Mouse (Mus musculus) testis, adult 2 months (tissue): ENCODE data around the gene Srm. TPM values are rescaled to one million over a fixed set of nuclear protein-coding genes. Genes with fewer than 3 reads are reported as not detected.

Experiments used
- H3K27ac ChIP-seq: fragments of 200-500 bp; 2 replicates; pipeline ENCODE4 v1.5.1; 2012; ENCODE audit warnings: low read depth, low read length; ENCODE audit not compliant: control insufficient read depth, insufficient read depth
- H3K27me3 ChIP-seq: fragments of 200-500 bp; 2 replicates; pipeline ENCODE4 v1.6.1; 2012; ENCODE audit warnings: mild to moderate bottlenecking, low read length, moderate library complexity; ENCODE audit not compliant: control insufficient read depth, insufficient read depth
- H3K36me3 ChIP-seq: fragments of 200-500 bp; 2 replicates; pipeline ENCODE4 v1.6.1; 2012; ENCODE audit warnings: mild to moderate bottlenecking, low read length; ENCODE audit not compliant: control insufficient read depth, insufficient read depth
- H3K4me1 ChIP-seq: fragments of 200-500 bp; 2 replicates; pipeline ENCODE4 v1.6.1; 2012; ENCODE audit warnings: low read length; ENCODE audit not compliant: control insufficient read depth, insufficient read depth
- H3K4me3 ChIP-seq: fragments of 200-500 bp; 2 replicates; pipeline ENCODE4 v1.5.1; 2012; ENCODE audit warnings: low read depth, mild to moderate bottlenecking, low read length, moderate library complexity, mixed read lengths; ENCODE audit not compliant: control insufficient read depth
- CTCF ChIP-seq: fragments of 200-500 bp; IDR thresholded peaks from 2 replicates; pipeline ENCODE4 v1.5.1; 2012; ENCODE audit warnings: low read depth, mild to moderate bottlenecking, inconsistent platforms, low read length, moderate library complexity; ENCODE audit not compliant: control insufficient read depth, insufficient read depth, insufficient replicate concordance
- POLR2A ChIP-seq: fragments of 200-500 bp; IDR thresholded peaks from 2 replicates; pipeline ENCODE4 v1.6.1; 2012; ENCODE audit warnings: low read depth, mild to moderate bottlenecking, inconsistent platforms, low read length, moderate library complexity; ENCODE audit not compliant: control insufficient read depth
- polyA plus RNA-seq: library from polyadenylated mRNA; depleted of rRNA; stranded (reverse); fragments of >200 nt; gene quantifications from 2 replicates; pipeline ENCODE4 v1.2.3, GENCODE M21; 2012

Gene Srm
- polyA plus RNA-seq, 1 experiment: 11.1 TPM

DNA sequence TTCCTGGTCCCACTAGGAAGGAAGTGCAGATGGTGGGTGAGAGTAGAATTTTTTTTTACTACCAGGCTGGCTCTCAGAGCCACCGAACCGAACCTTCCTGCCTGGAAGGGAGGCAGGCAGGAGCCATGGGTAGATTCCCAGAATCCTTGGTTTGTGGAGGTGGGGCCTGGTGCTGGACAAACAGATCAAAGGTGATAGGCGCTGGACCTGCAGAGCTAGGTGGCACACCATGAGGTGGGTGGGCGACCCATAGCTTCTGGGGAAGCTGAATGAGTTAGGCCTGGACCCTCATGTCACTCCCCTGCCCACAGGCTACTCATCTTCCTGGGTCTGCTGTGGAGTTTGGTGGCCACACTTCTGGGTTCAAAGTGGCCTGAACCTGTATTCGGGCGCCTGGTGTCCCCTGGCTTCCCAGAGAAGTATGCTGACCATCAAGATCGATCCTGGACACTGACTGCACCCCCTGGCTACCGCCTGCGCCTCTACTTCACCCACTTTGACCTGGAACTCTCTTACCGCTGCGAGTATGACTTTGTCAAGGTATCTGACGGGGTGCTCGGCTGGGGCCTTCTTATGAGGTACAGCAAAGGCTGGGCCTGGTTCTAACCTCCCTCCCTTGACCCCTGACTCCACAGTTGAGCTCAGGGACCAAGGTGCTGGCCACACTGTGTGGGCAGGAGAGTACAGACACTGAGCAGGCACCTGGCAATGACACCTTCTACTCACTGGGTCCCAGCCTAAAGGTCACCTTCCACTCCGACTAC lies 11.2 kb downstream of the Srm start, which contains the start of gene Masp2:
Gene Masp2 (plus strand): TSS at position 198 of the 764 bp plus-strand sequence.
- Histone ChIP-seq H3K36me3 (no peaks in the 10 kb centered on the region), H3K4me3 (no peak within 1 kb of the TSS), H3K4me1 (no peaks in the 10 kb centered on the region), H3K27me3 (no peaks in the 10 kb centered on the region), H3K27ac (no peak within 1 kb of the TSS)
- TF ChIP-seq CTCF (no peak), POLR2A (no peak)

DNA sequence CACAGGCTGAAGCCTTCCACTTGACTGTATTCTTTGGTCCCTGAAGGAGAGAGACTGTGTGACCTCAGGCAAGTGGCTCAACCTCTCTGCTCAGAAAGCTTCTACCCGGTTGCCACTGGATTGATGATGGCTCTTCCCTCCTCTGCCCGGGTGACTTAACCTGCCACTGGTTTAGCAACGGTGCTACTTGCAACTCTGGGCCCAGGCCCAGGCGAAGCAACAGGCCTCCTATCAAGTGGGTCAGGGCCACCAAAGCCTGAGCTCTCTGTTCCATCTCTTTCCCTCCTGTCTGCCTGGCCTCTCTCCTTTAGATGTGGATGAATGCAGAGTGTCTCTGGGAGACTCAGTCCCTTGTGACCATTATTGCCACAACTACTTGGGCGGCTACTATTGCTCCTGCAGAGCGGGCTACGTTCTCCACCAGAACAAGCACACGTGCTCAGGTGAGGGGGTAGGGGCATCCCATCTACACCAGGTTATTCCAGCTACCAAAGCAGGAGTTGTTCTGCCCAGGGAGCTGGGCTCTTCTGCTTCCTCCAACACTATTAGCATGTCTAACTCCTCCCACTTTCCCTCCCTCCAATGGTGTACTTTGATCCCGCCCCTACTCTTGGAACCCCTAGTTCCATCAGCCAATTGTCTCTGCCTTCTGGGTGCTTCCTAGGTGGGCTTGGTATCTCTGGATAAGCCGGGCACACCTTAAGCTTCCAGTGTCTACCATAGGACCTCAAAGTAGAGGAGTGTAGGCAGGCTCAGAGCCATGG lies 12.3 kb downstream of the Srm start:
- no peaks in the 10 kb centered on the region for H3K4me1 ChIP-seq
- no peaks in the 10 kb centered on the region for H3K27me3 ChIP-seq
- TF ChIP-seq POLR2A (no peak), CTCF (no peak)
- H3K4me3 ChIP-seq: no peak overlapping the region
- no peaks in the 10 kb centered on the region for H3K36me3 ChIP-seq
- H3K27ac ChIP-seq: no peak overlapping the region

DNA sequence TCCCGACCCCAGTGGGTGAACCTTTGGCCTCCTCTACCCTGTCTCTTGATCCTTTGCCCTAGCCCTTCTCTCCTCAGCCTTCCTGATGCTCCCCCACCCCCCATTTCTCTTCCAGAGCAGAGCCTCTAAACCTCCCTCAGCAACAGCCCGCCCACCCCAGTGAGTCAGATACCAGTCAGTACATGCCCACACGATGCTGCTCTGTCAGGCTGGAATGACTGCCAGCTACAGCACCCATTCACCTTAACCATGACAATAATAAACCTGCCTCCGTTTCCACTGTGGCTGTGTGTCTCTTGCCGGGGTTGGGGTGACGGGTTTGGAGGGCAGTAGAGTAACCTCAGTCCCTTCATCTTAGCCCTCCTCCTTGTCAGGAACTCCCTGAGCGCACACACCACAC lies 12.8 kb downstream of the Srm start:
- no peak for TF ChIP-seq POLR2A
- TF ChIP-seq CTCF: no peak
- no peaks in the 10 kb centered on the region for H3K4me1 ChIP-seq
- no peak overlapping the region for H3K27ac ChIP-seq
- no peaks in the 10 kb centered on the region for H3K36me3 ChIP-seq
- H3K27me3 ChIP-seq: no peaks in the 10 kb centered on the region
- no peak overlapping the region for H3K4me3 ChIP-seq

DNA sequence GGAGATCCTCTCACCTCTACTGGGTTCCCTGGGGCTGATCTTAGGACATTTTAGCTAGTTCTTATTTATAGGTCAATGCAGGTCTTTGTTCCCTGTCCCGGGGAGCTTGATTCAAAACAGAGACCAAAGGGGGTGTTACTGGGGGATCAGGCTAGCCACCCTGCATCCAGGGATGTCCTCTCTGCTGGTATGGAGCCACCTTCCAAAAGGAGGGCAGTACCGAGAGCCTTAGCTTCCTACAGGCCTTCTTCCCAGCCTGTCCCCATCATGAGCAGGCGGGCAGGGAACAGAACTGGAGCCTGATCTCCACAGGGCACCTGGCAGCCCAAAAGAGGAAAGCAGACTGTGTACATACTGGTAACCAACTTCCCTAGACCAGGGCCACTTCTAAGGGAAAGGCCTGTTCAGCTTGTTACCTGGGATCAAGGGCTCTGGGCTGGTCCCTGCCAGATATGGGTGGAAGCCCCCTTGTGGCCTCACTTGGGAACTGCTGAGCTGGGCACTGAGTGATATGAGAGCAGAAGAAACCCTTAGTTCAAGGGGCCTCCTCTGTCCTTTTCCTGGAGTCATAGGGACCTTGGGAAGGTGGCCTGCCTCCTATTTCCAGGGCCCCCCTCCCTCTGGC lies 13.3 kb downstream of the Srm start:
- peak; percentile 51; the same call in 1 of the 2 replicates for TF ChIP-seq CTCF
- TF ChIP-seq POLR2A: no peak
- no peaks in the 10 kb centered on the region for H3K4me1 ChIP-seq
- H3K4me3 ChIP-seq: no peak overlapping the region
- no peak overlapping the region for H3K27ac ChIP-seq
- no peaks in the 10 kb centered on the region for H3K36me3 ChIP-seq
- H3K27me3 ChIP-seq: no peaks in the 10 kb centered on the region

DNA sequence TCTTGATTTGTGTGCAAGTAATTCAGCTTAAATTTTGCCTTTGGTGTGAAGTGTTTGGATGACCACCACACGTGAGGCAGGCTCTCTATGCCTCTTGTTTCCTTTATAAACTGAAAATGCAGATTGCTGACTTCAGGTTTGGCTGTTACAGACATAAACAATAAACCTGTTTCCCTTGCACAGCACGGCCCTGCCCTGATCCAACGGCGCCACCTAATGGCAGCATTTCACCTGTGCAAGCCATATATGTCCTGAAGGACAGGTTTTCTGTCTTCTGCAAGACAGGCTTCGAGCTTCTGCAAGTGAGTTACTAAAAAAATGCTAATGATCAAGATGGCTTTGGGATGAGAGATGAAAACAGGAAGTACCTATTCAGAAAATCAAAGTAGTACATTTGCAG lies 16.5 kb downstream of the Srm start:
- peak; percentile 82; the same call in 1 of the 2 replicates for TF ChIP-seq CTCF
- no peak for TF ChIP-seq POLR2A
- Histone ChIP-seq H3K27ac (no peak overlapping the region), H3K27me3 (no peaks in the 10 kb centered on the region), H3K4me1 (no peaks in the 10 kb centered on the region), H3K4me3 (no peak overlapping the region), H3K36me3 (no peaks in the 10 kb centered on the region)

DNA sequence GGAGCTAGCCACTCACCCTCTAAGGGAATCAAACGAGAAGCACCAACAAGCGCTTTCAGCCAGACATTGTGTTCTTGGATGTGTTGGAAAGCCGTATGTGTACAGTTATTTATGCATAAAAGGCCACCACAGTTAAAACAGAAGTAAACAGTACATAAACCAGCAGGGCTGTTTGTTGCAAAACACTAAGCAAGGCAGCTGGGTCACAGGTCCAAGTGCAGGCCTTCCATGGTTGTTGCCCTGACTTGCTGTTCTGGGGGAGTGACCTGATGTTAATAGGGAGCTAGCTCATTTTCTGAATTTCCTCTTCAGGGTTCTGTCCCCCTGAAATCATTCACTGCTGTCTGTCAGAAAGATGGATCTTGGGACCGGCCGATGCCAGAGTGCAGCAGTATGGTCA lies 18.5 kb downstream of the Srm start:
- no peaks in the 10 kb centered on the region for H3K4me1 ChIP-seq
- no peak for TF ChIP-seq POLR2A
- no peak for TF ChIP-seq CTCF
- no peaks in the 10 kb centered on the region for H3K36me3 ChIP-seq
- H3K4me3 ChIP-seq: no peak overlapping the region
- no peak overlapping the region for H3K27ac ChIP-seq
- H3K27me3 ChIP-seq: no peaks in the 10 kb centered on the region
